In genomic region chr5:149320534-149321482, GRCm38 (mm10) we compare ENCODE assay signal across 7 mouse cellular contexts. TPM values are rescaled to one million over a fixed set of nuclear protein-coding genes. Genes with fewer than 3 reads are reported as not detected.
DNase-seq lines count a peak whose midpoint lies in the region; ATAC-seq and TF ChIP-seq lines count a peak whose summit lies in the region.

No protein-coding gene starts in this region.

- WGBS in forebrain, embryonic 13.5 days, result 1% methylated on average over 15 of the region's 15 CpGs
- WGBS in heart, postnatal 0 days, result under 1% methylated on average over 15 of the region's 15 CpGs
- 5% methylated on average over 15 of the region's 15 CpGs for WGBS in liver, embryonic 13.5 days (ENCODE audit: insufficient replicate concordance)
- 1% methylated on average over 15 of the region's 15 CpGs for WGBS in neural tube, embryonic 12.5 days

- H3K27ac ChIP-seq in forebrain, embryonic 13.5 days, result peak overlapping the region; percentile 93
- peak overlapping the region; percentile 84 for H3K27ac ChIP-seq in heart, postnatal 0 days (ENCODE audit: low read depth)
- H3K27ac ChIP-seq in liver, embryonic 13.5 days, result peak overlapping the region; percentile 41
- H3K27ac ChIP-seq in neural tube, embryonic 12.5 days, result peak overlapping the region; percentile 86

- no peaks in the 10 kb centered on the region for H3K36me3 ChIP-seq in forebrain, embryonic 13.5 days (ENCODE audit: poor library complexity, severe bottlenecking)
- no peaks in the 10 kb centered on the region for H3K36me3 ChIP-seq in heart, postnatal 0 days (replicated peaks; ENCODE audit: control insufficient read depth, insufficient read depth, low read length)
- no peaks in the 10 kb centered on the region for H3K36me3 ChIP-seq in liver, embryonic 13.5 days
- H3K36me3 ChIP-seq in neural tube, embryonic 12.5 days, result no peaks in the 10 kb centered on the region

- no peak for TF ChIP-seq CTCF in heart, postnatal 0 days (IDR thresholded peaks at IDR 0.05; ENCODE audit: low read depth)

- H3K4me2 ChIP-seq in forebrain, embryonic 13.5 days, result peak overlapping the region; percentile 54
- peak overlapping the region; percentile 48 for H3K4me2 ChIP-seq in heart, postnatal 0 days (ENCODE audit: low read depth, low read length)
- H3K4me2 ChIP-seq in liver, embryonic 13.5 days, result peak overlapping the region; percentile 30
- peak overlapping the region; percentile 52 for H3K4me2 ChIP-seq in neural tube, embryonic 12.5 days (replicated peaks)

- H3K4me1 ChIP-seq in forebrain, embryonic 13.5 days, result peaks cover 49% of the 10 kb centered on the region
- peaks cover 32% of the 10 kb centered on the region for H3K4me1 ChIP-seq in heart, postnatal 0 days (ENCODE audit: control insufficient read depth, insufficient read depth)
- H3K4me1 ChIP-seq in liver, embryonic 13.5 days (replicated peaks), result peaks cover 22% of the 10 kb centered on the region
- peaks cover 42% of the 10 kb centered on the region for H3K4me1 ChIP-seq in neural tube, embryonic 12.5 days

- H3K4me3 ChIP-seq in forebrain, embryonic 13.5 days, result peak overlapping the region; percentile 15
- no peak overlapping the region for H3K4me3 ChIP-seq in heart, postnatal 0 days (ENCODE audit: low read depth, low read length)
- no peak overlapping the region for H3K4me3 ChIP-seq in liver, embryonic 13.5 days (replicated peaks)
- H3K4me3 ChIP-seq in neural tube, embryonic 12.5 days, result no peak overlapping the region

- peak; percentile 60 for DNase-seq in adrenal gland, postnatal 10 days
- DNase-seq in heart, postnatal 0 days (ENCODE audit: low spot score), result peak; percentile 91
- peak; percentile 88 for DNase-seq in kidney, postnatal 10 days
- no peak for DNase-seq in liver, embryonic 13.5 days
- peak; percentile 93 for DNase-seq in thymus, postnatal 0 days (ENCODE audit: low spot score)

- H3K9ac ChIP-seq in forebrain, embryonic 13.5 days, result peak overlapping the region; percentile 56
- H3K9ac ChIP-seq in heart, postnatal 0 days (replicated peaks; ENCODE audit: low read depth, low read length), result no peak overlapping the region; the same call in 1 of the 2 replicates
- H3K9ac ChIP-seq in liver, embryonic 13.5 days, result no peak overlapping the region
- peak overlapping the region; percentile 30 for H3K9ac ChIP-seq in neural tube, embryonic 12.5 days

- TF ChIP-seq EP300 in heart, postnatal 0 days (IDR thresholded peaks at IDR 0.05; ENCODE audit: low read depth), result peak; percentile 75; the same call in 1 of the 2 replicates

- no peaks in the 10 kb centered on the region for H3K9me3 ChIP-seq in forebrain, embryonic 13.5 days (replicated peaks)
- no peaks in the 10 kb centered on the region for H3K9me3 ChIP-seq in heart, postnatal 0 days (replicated peaks; ENCODE audit: control insufficient read depth, low read length)
- H3K9me3 ChIP-seq in liver, embryonic 13.5 days (replicated peaks), result no peaks in the 10 kb centered on the region
- H3K9me3 ChIP-seq in neural tube, embryonic 12.5 days, result no peaks in the 10 kb centered on the region

- ATAC-seq in forebrain, embryonic 13.5 days, result peak; percentile 86
- peak; percentile 92 for ATAC-seq in heart, postnatal 0 days (ENCODE audit: insufficient read depth, low read depth)
- peak; percentile 37 for ATAC-seq in liver, embryonic 13.5 days (ENCODE audit: low read depth)
- ATAC-seq in neural tube, embryonic 12.5 days (ENCODE audit: low FRiP score, low read depth), result peak; percentile 68

- H3K27me3 ChIP-seq in forebrain, embryonic 13.5 days, result no peaks in the 10 kb centered on the region
- H3K27me3 ChIP-seq in heart, postnatal 0 days (ENCODE audit: control insufficient read depth, insufficient read depth, low read length), result no peaks in the 10 kb centered on the region
- peaks cover 27% of the 10 kb centered on the region for H3K27me3 ChIP-seq in liver, embryonic 13.5 days
- H3K27me3 ChIP-seq in neural tube, embryonic 12.5 days (replicated peaks), result no peaks in the 10 kb centered on the region

RNA-seq across cellular contexts. Expression of gene Alox5ap, which starts 56.2 kb away (rescaled TPM):
- total RNA-seq in adrenal gland, postnatal 10 days (2021), result 10 to 100 TPM; 10.3 to 15.3 TPM
- polyA plus RNA-seq in forebrain, embryonic 13.5 days (2015; fragmentation: Nextera tagmentation; extraction: Ambion mirVana), result 5.2 and 7.5 TPM in 2 replicates
- 5.2 and 26.4 TPM in 2 replicates for total RNA-seq in heart, postnatal 0 days (2014; rRNA removed; ENCODE audit: low replicate concordance)
- 8.9 and 9.2 TPM in 2 replicates for polyA plus RNA-seq in heart, postnatal 0 days (2015; fragmentation: Nextera tagmentation; extraction: Ambion mirVana)
- 22.5 and 24.7 TPM in 2 replicates for polyA plus RNA-seq in liver, embryonic 13.5 days (2015; fragmentation: Nextera tagmentation; extraction: Ambion mirVana)
- 6.5 and 8.0 TPM in 2 replicates for polyA plus RNA-seq in neural tube, embryonic 12.5 days (2016; fragmentation: Nextera tagmentation; extraction: Ambion mirVana)
- polyA plus RNA-seq in thymus, postnatal 0 days (2015; fragmentation: Nextera tagmentation; extraction: Ambion mirVana), result 29.7 and 29.8 TPM in 2 replicates

Comparison
In these comparisons a context has a peak if more than half of its experiments do, and no peak if none do; other contexts are left out.
1. ATAC-seq: peak in every context shown above with its lines; median percentile 92 in heart, postnatal 0 days; 86 in forebrain, embryonic 13.5 days; 68 in neural tube, embryonic 12.5 days; 37 in liver, embryonic 13.5 days.
2. H3K27ac ChIP-seq: peak in every context shown above with its lines; median percentile 93 in forebrain, embryonic 13.5 days; 86 in neural tube, embryonic 12.5 days; 84 in heart, postnatal 0 days; 41 in liver, embryonic 13.5 days.
3. H3K9ac ChIP-seq: peak in forebrain, embryonic 13.5 days (single experiment) and neural tube, embryonic 12.5 days (single experiment); none in heart, postnatal 0 days (single experiment) and liver, embryonic 13.5 days (single experiment).
4. Peak in every context shown above with its lines, with median percentiles within 50 percentile points of each other: H3K4me2 ChIP-seq.